Comparison of ENCODE assay signal across 7 mouse cellular contexts in the genomic region with DNA sequence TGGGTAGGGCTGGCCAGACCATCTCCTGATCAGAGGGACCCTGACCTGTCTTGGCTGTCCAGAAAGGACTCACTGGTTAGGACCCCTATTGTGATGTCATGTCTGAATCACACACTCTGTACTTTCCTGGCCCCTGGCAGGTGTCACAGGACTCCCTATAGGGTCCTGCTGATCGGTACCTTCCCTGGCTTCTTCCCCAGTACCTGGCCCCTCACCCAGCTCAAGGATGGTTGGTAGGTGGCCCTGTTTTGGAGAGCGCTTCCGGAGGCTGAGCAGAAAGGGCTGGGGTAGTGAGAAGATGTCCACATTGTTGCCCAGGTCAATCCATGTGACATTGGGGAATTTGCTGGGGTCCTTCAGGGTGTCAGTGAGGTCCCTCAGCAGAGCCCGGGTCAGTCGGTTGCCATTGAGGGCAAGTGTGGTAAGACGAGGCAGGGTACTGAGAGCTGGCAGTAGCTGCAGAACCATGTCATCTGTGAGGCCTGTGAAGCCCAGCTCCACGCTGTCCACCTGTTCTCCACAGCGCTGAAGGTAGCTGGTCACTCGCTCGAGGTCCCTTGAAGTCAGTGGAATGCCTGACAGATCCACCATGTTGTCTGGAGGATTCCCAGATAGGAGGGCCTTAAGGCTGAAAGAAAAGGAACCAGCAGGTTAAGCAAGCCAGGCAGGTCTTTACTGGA. TPM values are rescaled to one million over a fixed set of nuclear protein-coding genes. Genes with fewer than 3 reads are reported as not detected.
DNase-seq lines count a peak whose midpoint lies in the region; ATAC-seq and TF ChIP-seq lines count a peak whose summit lies in the region.

No protein-coding gene starts in this region.

- no peaks in the 10 kb centered on the region for H3K27me3 ChIP-seq in ES-Bruce4 (ENCODE audit: control insufficient read depth, insufficient read depth, low read length, poor library complexity, severe bottlenecking)
- H3K27me3 ChIP-seq in forebrain, postnatal 0 days (ENCODE audit: insufficient read depth, low read length), result no peaks in the 10 kb centered on the region
- no peaks in the 10 kb centered on the region for H3K27me3 ChIP-seq in liver, embryonic 16.5 days (ENCODE audit: control insufficient read depth, insufficient read depth, low read depth, low read length)

- peak overlapping the region; percentile 92 for H3K9ac ChIP-seq in ES-Bruce4 (ENCODE audit: low read depth, poor library complexity, severe bottlenecking)
- H3K9ac ChIP-seq in forebrain, postnatal 0 days, result peak overlapping the region; percentile 35
- H3K9ac ChIP-seq in liver, embryonic 16.5 days (ENCODE audit: low read depth, low read length), result peak overlapping the region; percentile 21; the same call in 1 of the 2 replicates

- TF ChIP-seq CTCF in ES-Bruce4 (IDR thresholded peaks at IDR 0.05; ENCODE audit: low read depth, low read length), result no peak
- no peak for TF ChIP-seq CTCF in forebrain, postnatal 0 days (IDR thresholded peaks at IDR 0.05; ENCODE audit: low read depth)

- no peaks in the 10 kb centered on the region for H3K4me1 ChIP-seq in ES-Bruce4 (ENCODE audit: control insufficient read depth, insufficient read depth, low read length)
- H3K4me1 ChIP-seq in forebrain, postnatal 0 days (ENCODE audit: insufficient read depth), result peaks cover 26% of the 10 kb centered on the region
- H3K4me1 ChIP-seq in liver, embryonic 16.5 days (ENCODE audit: control insufficient read depth, low read depth, low read length), result peaks cover 27% of the 10 kb centered on the region

- no peak for ATAC-seq in forebrain, postnatal 0 days
- ATAC-seq in liver, embryonic 16.5 days (ENCODE audit: low read depth), result no peak

- H3K4me3 ChIP-seq in ES-Bruce4 (ENCODE audit: low read depth, low read length), result peak overlapping the region; percentile 20; the same call in 1 of the 2 replicates
- H3K4me3 ChIP-seq in forebrain, postnatal 0 days (ENCODE audit: low read depth, low read length), result no peak overlapping the region
- peak overlapping the region; percentile 88 for H3K4me3 ChIP-seq in liver, embryonic 16.5 days (ENCODE audit: low read depth, low read length)

- no peak for TF ChIP-seq POLR2A in ES-Bruce4 (IDR thresholded peaks at IDR 0.05; ENCODE audit: insufficient read depth, low read length)

- peak overlapping the region; percentile 83 for H3K27ac ChIP-seq in ES-Bruce4 (ENCODE audit: insufficient read depth, low read length)
- peak overlapping the region; percentile 45 for H3K27ac ChIP-seq in forebrain, postnatal 0 days (ENCODE audit: low read depth, low read length)
- H3K27ac ChIP-seq in liver, embryonic 16.5 days (ENCODE audit: low read length), result no peak overlapping the region; the same call in 1 of the 2 replicates

- DNase-seq in B cell, adult 2 months, result peak; percentile 17 to 27
- no peak for DNase-seq in forebrain, postnatal 0 days
- DNase-seq in T-cell, adult 2 months (ENCODE audit: low spot score), result no peak
- no peak for DNase-seq in lung, postnatal 10 days
- no peak for DNase-seq in kidney, postnatal 10 days

- H3K36me3 ChIP-seq in ES-Bruce4 (ENCODE audit: control insufficient read depth, insufficient read depth, low read length, poor library complexity, severe bottlenecking), result peaks cover 41% of the 10 kb centered on the region
- H3K36me3 ChIP-seq in forebrain, postnatal 0 days (ENCODE audit: insufficient read depth), result peaks cover 52% of the 10 kb centered on the region
- peaks cover 37% of the 10 kb centered on the region for H3K36me3 ChIP-seq in liver, embryonic 16.5 days (ENCODE audit: control insufficient read depth, insufficient read depth)

- peak overlapping the region; percentile 60 for H3K4me2 ChIP-seq in forebrain, postnatal 0 days (ENCODE audit: low read depth)
- peak overlapping the region; percentile 80; the same call in 1 of the 2 replicates for H3K4me2 ChIP-seq in liver, embryonic 16.5 days (ENCODE audit: low read depth, low read length)

- H3K9me3 ChIP-seq in ES-Bruce4 (replicated peaks; ENCODE audit: control insufficient read depth, insufficient read depth, low read length, poor library complexity, severe bottlenecking), result no peaks in the 10 kb centered on the region
- no peaks in the 10 kb centered on the region for H3K9me3 ChIP-seq in forebrain, postnatal 0 days (ENCODE audit: low read length)
- no peaks in the 10 kb centered on the region for H3K9me3 ChIP-seq in liver, embryonic 16.5 days (replicated peaks; ENCODE audit: control insufficient read depth, low read length)

- TF ChIP-seq EP300 in ES-Bruce4 (IDR thresholded peaks at IDR 0.05; ENCODE audit: insufficient read depth, low read depth, low read length), result no peak

- 42% methylated on average over 10 of the region's 10 CpGs for WGBS in forebrain, postnatal 0 days
- 47% methylated on average over 10 of the region's 10 CpGs for WGBS in liver, embryonic 16.5 days (ENCODE audit: insufficient replicate concordance)

RNA-seq across cellular contexts. Expression of gene Trpv2, which starts 31.5 kb away (rescaled TPM):
- 1.5 and 1.9 TPM in 2 replicates for polyA plus RNA-seq in ES-Bruce4 (2011; ENCODE audit: insufficient read depth, insufficient read length, low read depth, missing spikeins)
- 38.1 and 46.6 TPM in 2 replicates for total RNA-seq in forebrain, postnatal 0 days (2014; rRNA removed)
- 21.6 and 26.2 TPM in 2 replicates for polyA plus RNA-seq in forebrain, postnatal 0 days (2015; fragmentation: Nextera tagmentation; extraction: Ambion mirVana)
- polyA plus RNA-seq in liver, embryonic 16.5 days (2015; fragmentation: Nextera tagmentation; extraction: Ambion mirVana), result 5.0 and 5.7 TPM in 2 replicates

RNA-seq across cellular contexts. Expression of gene Lrrc75a, which starts 42.6 kb away (rescaled TPM):
- polyA plus RNA-seq in ES-Bruce4 (2011; ENCODE audit: insufficient read depth, insufficient read length, low read depth, missing spikeins), result 4.6 and 6.4 TPM in 2 replicates
- 13.2 and 18.1 TPM in 2 replicates for total RNA-seq in forebrain, postnatal 0 days (2014; rRNA removed)
- polyA plus RNA-seq in forebrain, postnatal 0 days (2015; fragmentation: Nextera tagmentation; extraction: Ambion mirVana), result 6.5 and 7.1 TPM in 2 replicates
- 0.72 and 1.0 TPM in 2 replicates for polyA plus RNA-seq in liver, embryonic 16.5 days (2015; fragmentation: Nextera tagmentation; extraction: Ambion mirVana)

RNA-seq across cellular contexts. Expression of gene Mmgt2, which starts 42.7 kb away (rescaled TPM):
- polyA plus RNA-seq in ES-Bruce4 (2011; ENCODE audit: insufficient read depth, insufficient read length, low read depth, missing spikeins), result 12.6 and 19.3 TPM in 2 replicates
- total RNA-seq in forebrain, postnatal 0 days (2014; rRNA removed), result 22.6 and 37.0 TPM in 2 replicates
- polyA plus RNA-seq in forebrain, postnatal 0 days (2015; fragmentation: Nextera tagmentation; extraction: Ambion mirVana), result 22.4 and 23.3 TPM in 2 replicates
- 6.9 and 9.0 TPM in 2 replicates for polyA plus RNA-seq in liver, embryonic 16.5 days (2015; fragmentation: Nextera tagmentation; extraction: Ambion mirVana)

RNA-seq across cellular contexts. Expression of gene Ubb, which starts 54.8 kb away (rescaled TPM):
- 626 and 640 TPM in 2 replicates for polyA plus RNA-seq in ES-Bruce4 (2011; ENCODE audit: insufficient read depth, insufficient read length, low read depth, missing spikeins)
- 1,115 and 1,190 TPM in 2 replicates for total RNA-seq in forebrain, postnatal 0 days (2014; rRNA removed)
- polyA plus RNA-seq in forebrain, postnatal 0 days (2015; fragmentation: Nextera tagmentation; extraction: Ambion mirVana), result 4,663 and 5,112 TPM in 2 replicates
- polyA plus RNA-seq in liver, embryonic 16.5 days (2015; fragmentation: Nextera tagmentation; extraction: Ambion mirVana), result 1,628 and 1,645 TPM in 2 replicates

Comparison
In these comparisons a context has a peak if more than half of its experiments do, and no peak if none do; other contexts are left out.
1. DNase-seq: peak in B cell, adult 2 months (2 of 2); none in forebrain, postnatal 0 days (single experiment), T-cell, adult 2 months (single experiment), lung, postnatal 10 days (single experiment) and kidney, postnatal 10 days (single experiment).
2. H3K9ac ChIP-seq: peak in every context shown above with its lines; median percentile 92 in ES-Bruce4; 35 in forebrain, postnatal 0 days; 21 in liver, embryonic 16.5 days.